Mouse (Mus musculus) liver, adult 2 months (tissue): ENCODE data around the gene Ncf1.

Experiments
- CTCF ChIP-seq: fragments of 200-500 bp; IDR thresholded peaks from 2 replicates; pipeline ENCODE4 v1.5.1; 2011; ENCODE audit warnings: low read depth, low read length, control low read depth
- POLR2A ChIP-seq: fragments of 200-500 bp; IDR thresholded peaks from 2 replicates; pipeline ENCODE4 v1.6.1; 2011; ENCODE audit warnings: low read length, control low read depth; ENCODE audit not compliant: insufficient read depth; ENCODE audit errors: extremely low read depth

GRCm38 (mm10) chr5:134248608-134249244 is 19.3 kb upstream of the Ncf1 start:
- TF ChIP-seq CTCF: no peak
- no peak for TF ChIP-seq POLR2A
